Mouse (Mus musculus): Measurements from ENCODE around the gene Slc5a8. TPM values are rescaled to one million over a fixed set of nuclear protein-coding genes. Genes with fewer than 3 reads are reported as not detected.
A peak's percentile ranks its signal among the peaks of the same experiment; 100 is the strongest.

Gene Slc5a8
- polyA plus RNA-seq (2015; fragmentation: Nextera tagmentation; extraction: Ambion mirVana), result not detected in 2 replicates

- ATAC-seq (no peak), DNase-seq (peak; percentile 13)
- Histone ChIP-seq H3K9ac (replicated peaks) (no peak within 1 kb of the TSS), H3K27me3 (ENCODE audit: insufficient read depth, low read length) (peaks cover 18% of the 10 kb centered on the region), H3K4me2 (ENCODE audit: low read depth, low read length) (no peak within 1 kb of the TSS), H3K4me1 (ENCODE audit: insufficient read depth) (no peaks in the 10 kb centered on the region), H3K27ac (ENCODE audit: low read depth) (no peak within 1 kb of the TSS), H3K9me3 (ENCODE audit: low read length) (no peaks in the 10 kb centered on the region), H3K4me3 (ENCODE audit: low read depth, low read length) (no peak within 1 kb of the TSS), H3K36me3 (replicated peaks; ENCODE audit: insufficient read depth, low read length) (no peaks in the 10 kb centered on the region)
- 6% methylated on average over 31 of the region's 31 CpGs for WGBS (ENCODE audit: insufficient replicate concordance)
- TF ChIP-seq CTCF (IDR thresholded peaks at IDR 0.05; ENCODE audit: low read depth) (no peak), EP300 (IDR thresholded peaks at IDR 0.05; ENCODE audit: low read depth) (no peak)
Measured at GRCm38 (mm10) chr10:88885632-88886090, at the start of gene Slc5a8. Slc5a8 (plus strand) TSS chr10:88885992.

- H3K4me3 ChIP-seq (ENCODE audit: low read depth, low read length), result no peak overlapping the region
- 74% methylated on average over 7 of the region's 7 CpGs for WGBS (ENCODE audit: insufficient replicate concordance)
Measured at GRCm38 (mm10) chr10:88848876-88849476, 36.8 kb upstream of the Slc5a8 start.

GRCm38 (mm10) chr10:88849976-88850375, 35.8 kb upstream of the Slc5a8 start:
- no peak overlapping the region for H3K4me2 ChIP-seq (ENCODE audit: low read depth, low read length)
- no peak overlapping the region for H3K9ac ChIP-seq (replicated peaks)
- no peaks in the 10 kb centered on the region for H3K9me3 ChIP-seq (ENCODE audit: low read length)
- H3K36me3 ChIP-seq (replicated peaks; ENCODE audit: insufficient read depth, low read length), result no peaks in the 10 kb centered on the region
- H3K4me3 ChIP-seq (ENCODE audit: low read depth, low read length), result no peak overlapping the region
- H3K4me1 ChIP-seq (ENCODE audit: insufficient read depth), result no peaks in the 10 kb centered on the region
- ATAC-seq (no peak), DNase-seq (no peak)
- H3K27me3 ChIP-seq (ENCODE audit: insufficient read depth, low read length), result no peaks in the 10 kb centered on the region
- WGBS (ENCODE audit: insufficient replicate concordance), result 76% methylated on average over 4 of the region's 4 CpGs
- H3K27ac ChIP-seq (ENCODE audit: low read depth), result no peak overlapping the region
- TF ChIP-seq CTCF (IDR thresholded peaks at IDR 0.05; ENCODE audit: low read depth) (no peak), EP300 (IDR thresholded peaks at IDR 0.05; ENCODE audit: low read depth) (no peak)

More at GRCm38 (mm10) chr10:88848876-88849476, 36.8 kb upstream of the Slc5a8 start:
- no peaks in the 10 kb centered on the region for H3K4me1 ChIP-seq (ENCODE audit: insufficient read depth)
- H3K9me3 ChIP-seq (ENCODE audit: low read length), result no peaks in the 10 kb centered on the region
- H3K36me3 ChIP-seq (replicated peaks; ENCODE audit: insufficient read depth, low read length), result no peaks in the 10 kb centered on the region
- H3K9ac ChIP-seq (replicated peaks), result no peak overlapping the region
- ATAC-seq (no peak), DNase-seq (no peak)
- no peak overlapping the region for H3K27ac ChIP-seq (ENCODE audit: low read depth)
- no peak overlapping the region for H3K4me2 ChIP-seq (ENCODE audit: low read depth, low read length)
- no peak for TF ChIP-seq EP300 (IDR thresholded peaks at IDR 0.05; ENCODE audit: low read depth)
- no peak for TF ChIP-seq CTCF (IDR thresholded peaks at IDR 0.05; ENCODE audit: low read depth)
- H3K27me3 ChIP-seq (ENCODE audit: insufficient read depth, low read length), result no peaks in the 10 kb centered on the region

GRCm38 (mm10) chr10:88853326-88853725, 32.5 kb upstream of the Slc5a8 start:
- WGBS (ENCODE audit: insufficient replicate concordance), result 84% methylated on average over 7 of the region's 7 CpGs
- H3K27me3 ChIP-seq (ENCODE audit: insufficient read depth, low read length), result no peaks in the 10 kb centered on the region
- H3K4me1 ChIP-seq (ENCODE audit: insufficient read depth), result no peaks in the 10 kb centered on the region
- ATAC-seq, result no peak
- H3K36me3 ChIP-seq (replicated peaks; ENCODE audit: insufficient read depth, low read length), result no peaks in the 10 kb centered on the region
- H3K4me2 ChIP-seq (ENCODE audit: low read depth, low read length), result no peak overlapping the region
- H3K9ac ChIP-seq (replicated peaks), result no peak overlapping the region
- H3K4me3 ChIP-seq (ENCODE audit: low read depth, low read length), result no peak overlapping the region
- no peak overlapping the region for H3K27ac ChIP-seq (ENCODE audit: low read depth)
- no peaks in the 10 kb centered on the region for H3K9me3 ChIP-seq (ENCODE audit: low read length)
- DNase-seq, result no peak
- TF ChIP-seq EP300 (IDR thresholded peaks at IDR 0.05; ENCODE audit: low read depth) (no peak), CTCF (IDR thresholded peaks at IDR 0.05; ENCODE audit: low read depth) (no peak)

- H3K9me3 ChIP-seq (ENCODE audit: low read length), result no peaks in the 10 kb centered on the region
- no peaks in the 10 kb centered on the region for H3K36me3 ChIP-seq (replicated peaks; ENCODE audit: insufficient read depth, low read length)
- H3K27ac ChIP-seq (ENCODE audit: low read depth), result no peak overlapping the region
- H3K9ac ChIP-seq (replicated peaks), result no peak overlapping the region
- DNase-seq (no peak), ATAC-seq (no peak)
- no peak overlapping the region for H3K4me2 ChIP-seq (ENCODE audit: low read depth, low read length)
- WGBS (ENCODE audit: insufficient replicate concordance), result 60% methylated on average over 3 of the region's 3 CpGs
- H3K4me1 ChIP-seq (ENCODE audit: insufficient read depth), result no peaks in the 10 kb centered on the region
- TF ChIP-seq EP300 (IDR thresholded peaks at IDR 0.05; ENCODE audit: low read depth) (no peak), CTCF (IDR thresholded peaks at IDR 0.05; ENCODE audit: low read depth) (no peak)
- H3K27me3 ChIP-seq (ENCODE audit: insufficient read depth, low read length), result no peaks in the 10 kb centered on the region
- no peak overlapping the region for H3K4me3 ChIP-seq (ENCODE audit: low read depth, low read length)
Measured at GRCm38 (mm10) chr10:88860911-88861310, 24.9 kb upstream of the Slc5a8 start.

GRCm38 (mm10) chr10:88861416-88861815, 24.4 kb upstream of the Slc5a8 start:
- ATAC-seq (no peak), DNase-seq (no peak)
- Histone ChIP-seq H3K36me3 (replicated peaks; ENCODE audit: insufficient read depth, low read length) (no peaks in the 10 kb centered on the region), H3K9ac (replicated peaks) (no peak overlapping the region), H3K4me1 (ENCODE audit: insufficient read depth) (no peaks in the 10 kb centered on the region), H3K27ac (ENCODE audit: low read depth) (no peak overlapping the region), H3K27me3 (ENCODE audit: insufficient read depth, low read length) (no peaks in the 10 kb centered on the region), H3K9me3 (ENCODE audit: low read length) (no peaks in the 10 kb centered on the region), H3K4me3 (ENCODE audit: low read depth, low read length) (no peak overlapping the region), H3K4me2 (ENCODE audit: low read depth, low read length) (no peak overlapping the region)
- TF ChIP-seq EP300 (IDR thresholded peaks at IDR 0.05; ENCODE audit: low read depth), result no peak
- TF ChIP-seq CTCF (IDR thresholded peaks at IDR 0.05; ENCODE audit: low read depth), result no peak

Data from liver, postnatal 0 days (tissue).